Mouse (Mus musculus): Measurements from ENCODE around the gene Tfap4.

Gene Tfap4

DNA sequence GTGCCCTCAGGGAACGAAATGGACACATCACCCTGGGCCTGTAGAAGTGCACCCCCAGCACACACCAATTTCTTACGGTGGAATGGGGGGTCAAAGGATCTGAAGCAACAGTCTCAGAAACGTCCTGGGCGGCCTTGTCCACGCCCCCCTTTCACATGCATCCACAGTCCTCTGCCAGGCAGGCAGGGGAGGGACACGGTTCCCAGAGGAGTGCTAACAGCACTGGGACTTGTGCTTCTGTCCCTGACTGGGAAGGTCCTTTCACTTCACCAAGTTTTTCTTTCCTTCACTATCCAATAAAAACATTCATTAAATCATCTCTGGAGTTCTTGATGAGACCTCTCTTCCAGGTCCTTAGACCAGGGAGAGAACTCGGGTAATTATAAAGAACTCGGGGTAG lies 39.0 kb downstream of the Tfap4 start:
- DNase-seq (ENCODE audit: low read depth) = no peak

DNA sequence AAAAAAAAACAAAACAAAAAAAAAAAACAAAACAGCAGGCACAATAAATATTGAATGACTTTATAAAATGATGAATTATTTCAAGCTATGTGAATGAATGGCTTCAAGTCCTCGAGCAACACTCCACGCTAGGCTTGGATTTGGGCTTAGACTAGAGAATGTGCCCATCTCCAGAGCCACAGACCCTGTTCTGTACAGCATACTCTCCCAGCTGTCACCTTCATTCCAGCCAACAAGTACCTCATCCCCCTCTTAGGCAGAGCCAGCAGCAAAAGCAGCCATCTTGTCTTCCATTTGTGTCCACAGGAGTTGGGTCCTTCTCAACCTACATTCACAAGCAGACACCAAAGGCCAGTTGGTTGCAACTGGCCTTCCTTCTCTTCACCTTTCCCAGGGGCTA lies 39.8 kb downstream of the Tfap4 start:
- no peak for DNase-seq (ENCODE audit: low read depth)

DNA sequence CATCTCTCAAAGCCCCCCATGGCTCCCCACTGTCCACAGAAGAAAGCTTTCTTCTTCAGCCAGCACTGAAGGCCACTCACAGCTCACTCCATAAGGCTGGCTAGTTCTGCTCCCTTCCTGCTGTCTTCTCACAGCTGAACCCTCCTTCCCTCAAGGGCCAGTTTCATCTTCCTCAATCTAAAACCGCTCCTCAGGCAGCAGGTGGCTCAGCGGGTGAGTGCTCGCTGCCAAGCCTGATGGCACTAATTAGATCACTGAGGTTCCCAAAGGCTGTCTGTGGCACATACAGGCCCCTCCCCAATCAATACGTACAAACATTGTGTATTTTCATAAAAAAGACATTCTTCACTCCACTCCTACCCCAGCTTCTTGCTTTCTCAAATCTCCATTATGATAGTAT lies 40.5 kb downstream of the Tfap4 start:
- no peak for DNase-seq (ENCODE audit: low read depth)

DNA sequence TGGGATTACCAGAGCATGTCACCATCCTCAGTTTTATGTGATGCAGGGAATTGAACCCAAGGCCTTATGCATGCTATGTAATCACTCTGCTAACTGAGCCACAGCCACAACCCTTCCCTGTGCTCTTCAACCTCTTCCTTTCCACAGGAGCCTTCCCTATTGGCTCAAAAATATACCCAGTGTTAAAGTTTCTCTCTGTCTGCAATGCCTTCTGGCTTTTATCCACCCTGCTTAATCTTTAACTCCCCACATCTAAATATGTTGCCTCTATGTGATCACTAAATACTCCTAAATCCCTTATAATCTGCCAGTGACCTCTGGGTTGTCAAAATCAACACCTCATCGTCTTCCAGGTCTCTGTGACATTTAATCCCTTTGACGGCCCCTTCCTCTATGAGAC lies 41.7 kb downstream of the Tfap4 start:
- DNase-seq (ENCODE audit: low read depth) = no peak

DNA sequence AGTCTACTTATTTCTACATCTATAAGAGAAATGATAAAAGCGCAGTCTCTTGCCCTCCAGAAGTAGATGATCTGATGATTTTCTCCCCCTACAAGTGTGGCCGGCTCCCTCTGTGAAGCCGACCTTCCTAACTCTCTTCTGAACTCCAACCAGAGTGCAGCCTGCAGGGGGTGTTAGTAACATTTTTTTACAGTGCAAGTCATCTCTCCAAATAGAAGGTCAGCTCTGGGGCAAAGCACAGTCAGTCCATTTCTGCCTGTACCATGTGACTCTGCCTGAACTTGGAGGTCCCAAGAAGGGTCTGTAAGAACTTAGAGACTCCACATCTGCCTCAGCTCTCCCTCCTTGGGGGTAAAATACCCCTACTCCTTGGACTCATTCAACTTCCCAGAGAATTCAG lies 45.3 kb downstream of the Tfap4 start:
- no peak for DNase-seq (ENCODE audit: low read depth)

DNA sequence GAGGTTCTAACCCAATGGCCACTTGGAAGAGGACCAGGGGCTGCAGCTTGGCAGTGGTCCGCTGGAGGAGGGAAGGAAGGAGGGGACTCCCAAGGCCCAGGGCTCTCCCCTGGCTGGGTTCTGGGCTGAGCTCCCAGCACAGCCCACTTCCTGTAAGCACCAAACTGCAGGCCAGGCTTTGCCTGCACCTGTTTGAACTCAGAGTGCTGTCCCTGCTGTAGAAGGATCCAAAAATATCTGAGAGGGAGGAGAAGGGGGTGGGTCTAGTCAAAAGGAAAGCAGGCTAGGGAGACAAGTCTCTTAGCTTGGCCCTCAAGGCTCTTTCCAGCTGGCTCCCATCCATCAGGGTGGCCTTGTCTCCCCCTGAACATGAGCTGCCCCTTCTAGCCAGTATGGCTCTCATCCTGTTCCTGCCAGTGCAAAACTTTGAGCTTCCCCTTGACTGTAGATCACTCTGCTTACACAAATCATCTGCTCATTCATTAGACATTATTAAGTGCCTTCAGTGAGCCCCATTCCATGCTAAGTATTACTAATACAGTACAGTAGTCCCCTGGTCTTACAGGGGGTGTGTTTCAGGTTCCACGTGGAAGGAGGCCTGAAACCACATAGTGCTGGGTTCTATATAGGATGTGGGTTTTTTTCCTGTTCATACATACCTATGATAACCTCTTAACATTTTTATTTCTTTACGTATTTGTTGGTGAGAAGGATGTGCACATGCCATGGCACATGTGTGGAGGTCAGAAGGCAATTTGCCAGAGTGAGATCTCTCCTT lies 46.8 kb downstream of the Tfap4 start:
- no peak for DNase-seq (ENCODE audit: low read depth)

DNA sequence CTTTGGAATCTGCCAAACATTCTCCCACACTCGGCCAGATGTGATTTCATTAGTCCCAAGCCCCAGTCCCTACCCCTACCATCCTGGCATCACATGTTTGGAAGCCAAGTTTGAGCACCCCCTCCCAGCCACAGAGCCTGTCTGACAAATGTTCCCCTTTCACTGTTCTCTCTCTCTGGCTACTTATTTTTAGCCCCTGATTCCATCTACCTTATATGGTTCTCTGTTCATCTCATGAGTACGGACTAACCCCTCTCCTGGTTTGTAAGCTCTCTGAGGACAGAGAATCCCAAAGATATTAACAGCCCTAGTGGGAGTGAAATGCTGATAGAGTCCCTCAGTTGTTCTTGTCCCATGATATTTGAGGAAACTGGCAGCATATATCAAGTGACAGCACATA lies 48.3 kb downstream of the Tfap4 start:
- no peak for DNase-seq (ENCODE audit: low read depth)

DNA sequence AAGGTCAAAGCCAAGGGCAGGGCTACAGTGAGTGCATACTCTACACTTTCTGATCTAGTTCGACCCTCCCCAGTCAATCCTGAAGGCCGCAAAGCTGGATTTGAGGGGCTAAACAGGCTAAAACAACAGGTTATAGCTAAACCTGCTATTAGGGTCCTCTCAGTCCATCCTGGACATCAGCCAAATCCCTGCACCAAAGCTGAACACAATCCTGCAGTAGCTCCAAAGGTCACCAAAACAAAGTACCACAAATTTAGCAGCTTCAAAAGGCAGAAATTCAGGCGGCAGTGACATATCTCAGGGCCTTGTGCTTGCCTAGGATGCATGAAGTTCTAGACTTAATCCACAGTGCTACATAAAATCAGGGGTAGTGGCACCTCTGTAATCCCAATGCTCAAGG lies 53.5 kb downstream of the Tfap4 start:
- DNase-seq (ENCODE audit: low read depth) = no peak

DNA sequence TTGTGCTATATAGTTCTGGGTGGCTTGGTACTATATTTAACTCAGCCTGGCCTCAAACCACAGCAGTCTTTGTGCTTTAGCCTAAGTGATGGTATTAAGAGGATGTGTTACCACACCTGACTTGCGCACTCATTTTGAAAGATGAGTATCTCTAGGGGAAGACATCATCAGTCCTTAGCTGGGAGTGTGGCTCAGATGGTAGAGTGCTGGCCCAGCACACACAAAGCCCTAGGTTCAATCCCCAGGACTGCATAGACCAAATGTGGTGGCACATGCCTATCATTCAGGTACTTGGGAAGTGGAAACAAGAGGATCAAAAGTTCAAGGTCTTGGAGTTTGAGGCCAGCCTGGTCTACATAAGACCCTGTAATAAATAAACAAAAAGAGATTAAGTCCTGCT lies 56.2 kb downstream of the Tfap4 start:
- peak; percentile 73 for DNase-seq (ENCODE audit: low read depth)

DNA sequence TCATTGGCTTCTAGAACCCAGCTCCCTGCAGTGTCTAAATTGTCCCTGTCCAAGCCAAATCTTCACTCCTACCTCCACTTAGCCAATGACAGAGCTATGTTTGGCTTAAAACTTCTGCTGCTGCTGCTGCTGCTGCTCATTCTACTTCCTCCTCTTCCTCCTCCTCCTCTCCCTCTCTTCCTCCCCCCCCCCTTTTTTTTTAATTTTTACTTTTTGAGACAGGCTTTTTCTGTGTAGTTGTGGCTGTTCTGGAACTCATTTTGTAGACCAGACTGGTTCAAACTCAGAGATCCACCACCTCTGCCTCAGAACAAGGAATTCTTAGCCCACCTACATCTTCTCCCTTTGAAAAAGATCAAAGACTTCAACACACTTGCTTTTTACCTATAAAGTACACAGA lies 57.1 kb downstream of the Tfap4 start:
- no peak for DNase-seq (ENCODE audit: low read depth)

DNA sequence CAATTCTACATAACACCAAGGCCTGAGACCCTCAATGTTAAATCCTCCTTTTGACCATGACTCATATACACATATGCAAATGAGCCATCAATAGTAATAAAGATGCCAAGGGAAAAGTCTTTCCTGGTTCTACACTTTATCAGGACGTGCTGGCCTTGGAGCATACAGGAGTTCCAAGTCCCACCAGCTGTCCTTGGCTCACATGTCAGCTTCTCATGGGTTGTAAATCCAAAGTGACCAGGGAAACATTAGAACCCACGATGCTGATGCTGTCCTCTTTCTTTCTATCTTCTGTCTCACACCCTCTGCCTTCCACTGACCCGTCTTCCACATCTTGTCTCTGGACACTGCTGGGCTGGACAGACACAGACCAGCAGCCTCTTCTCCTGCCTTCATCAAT lies 58.0 kb downstream of the Tfap4 start:
- no peak for DNase-seq (ENCODE audit: low read depth)

DNA sequence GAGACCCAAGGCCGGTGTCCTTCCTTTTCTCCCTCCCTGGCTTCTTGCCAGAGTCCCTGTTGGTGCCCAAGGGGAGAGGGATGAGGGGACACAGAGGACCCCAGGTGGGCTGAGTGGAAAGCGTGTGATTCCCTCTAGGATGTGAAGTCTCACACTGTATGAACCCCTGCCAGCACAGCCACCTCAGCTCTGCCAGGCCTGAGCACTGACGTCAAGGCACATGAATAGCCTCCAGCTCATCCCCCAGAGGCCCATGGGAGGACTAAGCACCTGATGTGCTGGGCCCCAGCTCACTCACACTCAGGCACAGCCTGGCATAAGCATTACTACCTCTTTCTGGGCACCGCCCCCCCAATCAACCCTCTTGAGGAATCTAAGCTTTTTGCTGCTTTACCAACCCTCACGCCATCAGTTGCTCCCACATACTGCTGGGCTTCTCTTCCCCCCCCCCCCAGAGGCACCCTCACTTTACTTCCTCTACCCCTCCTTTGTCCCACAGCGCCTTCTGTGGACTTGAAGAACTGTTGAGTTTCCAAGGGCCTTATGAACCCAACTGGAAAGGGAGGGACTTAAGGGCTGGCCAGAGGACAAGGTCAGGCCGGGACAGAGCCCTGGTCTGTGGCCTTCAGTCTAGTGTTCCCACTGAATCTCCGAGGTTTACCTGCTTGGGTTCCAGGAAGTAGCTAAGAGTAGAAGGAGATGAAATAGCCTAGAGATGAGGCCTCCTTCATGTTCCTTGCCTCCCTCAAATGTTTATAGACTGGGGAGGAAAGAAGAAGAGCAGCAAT lies 58.9 kb downstream of the Tfap4 start:
- no peak for DNase-seq (ENCODE audit: low read depth)

DNA sequence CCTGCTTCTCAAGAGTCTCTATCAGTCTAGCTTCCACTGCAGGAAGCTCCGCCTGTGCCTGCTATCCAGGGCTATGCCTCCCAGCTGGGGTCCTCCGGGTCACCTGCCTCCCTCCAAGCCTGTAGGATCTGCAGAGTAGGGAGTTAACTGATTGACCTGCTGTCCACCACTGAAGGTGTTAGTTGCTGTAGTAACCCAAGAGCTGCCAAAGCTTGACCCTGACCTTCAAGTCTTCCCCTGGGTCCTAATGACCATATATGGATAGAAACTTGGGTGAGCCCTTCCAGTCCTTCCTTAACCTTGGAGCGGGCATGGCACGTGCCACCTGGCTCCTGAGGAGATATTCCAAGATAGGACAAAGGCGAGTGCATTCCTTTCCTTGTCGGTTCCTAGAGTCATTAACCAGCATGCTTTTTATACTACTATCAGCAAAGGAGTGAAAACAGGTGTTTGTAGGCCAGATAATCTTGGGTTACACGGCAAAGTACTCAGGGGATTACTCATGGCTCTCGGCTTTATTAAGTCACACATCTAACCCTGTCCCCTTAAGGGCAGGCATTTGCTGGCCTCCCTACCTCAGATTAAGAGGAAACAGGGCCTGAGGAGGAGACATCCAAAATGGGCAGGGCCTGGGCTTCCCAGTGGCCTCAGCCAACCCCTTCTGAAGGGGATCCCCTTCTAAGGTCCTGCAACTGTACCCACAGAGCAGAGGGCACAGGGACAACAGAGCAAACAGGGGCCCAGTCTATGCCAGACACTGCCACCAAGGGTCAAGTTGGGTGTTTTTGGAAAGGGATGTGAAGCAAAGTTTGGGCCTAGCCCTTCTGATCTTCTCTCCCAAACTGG lies 61.7 kb downstream of the Tfap4 start:
- DNase-seq (ENCODE audit: low read depth) = no peak

DNA sequence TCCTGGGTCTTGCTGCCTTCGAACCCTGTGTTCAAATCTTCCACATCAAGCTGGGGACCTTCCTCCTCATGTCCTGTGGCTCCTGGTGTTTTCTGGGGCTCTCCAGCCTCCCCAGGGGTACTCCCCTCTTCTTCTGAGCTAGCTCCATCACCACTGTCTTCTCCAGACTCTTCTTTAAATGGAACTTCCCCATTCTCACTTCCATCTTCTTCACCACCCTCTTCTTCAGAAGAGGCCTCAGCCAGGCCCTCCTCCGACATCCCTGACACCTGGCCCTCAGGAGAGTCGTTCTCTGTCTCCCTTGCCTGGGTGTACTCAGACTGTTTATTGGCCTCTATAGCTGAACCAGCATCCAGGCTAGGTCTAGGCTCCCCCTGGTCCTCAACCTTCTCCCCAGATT lies 63.2 kb downstream of the Tfap4 start:
- DNase-seq (ENCODE audit: low read depth) = no peak

DNA sequence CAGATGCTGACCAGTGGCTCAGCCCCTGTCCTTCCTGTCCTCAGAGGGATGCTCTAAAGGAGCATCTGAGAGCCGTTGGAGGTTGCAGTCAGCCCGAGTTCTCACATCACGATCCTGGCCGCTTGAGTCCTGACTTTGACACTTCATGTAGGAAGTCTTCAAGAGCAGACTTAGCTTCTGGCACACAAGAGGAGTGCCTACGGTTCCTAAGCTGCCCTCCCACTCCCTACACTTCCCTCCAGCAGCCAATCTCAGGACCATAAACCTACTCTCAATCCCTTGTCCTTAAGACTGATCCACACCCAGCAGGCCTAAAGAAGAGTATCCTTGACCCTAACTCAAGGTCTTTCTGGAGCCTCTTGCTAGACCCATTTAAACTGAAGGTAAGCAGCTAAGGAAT lies 63.8 kb downstream of the Tfap4 start:
- DNase-seq (ENCODE audit: low read depth) = no peak
